Mouse (Mus musculus) G1E (cell line): ENCODE measurements around the gene Pip4k2b. TPM values are rescaled to one million over a fixed set of nuclear protein-coding genes. Genes with fewer than 3 reads are reported as not detected.

Source experiments
- ATAC-seq: 2 replicates; pipeline ENCODE4 v1.8.0; 2016; ENCODE audit warnings: mild to moderate bottlenecking; ENCODE audit not compliant: insufficient number of reproducible peaks, poor library complexity, low FRiP score, severe bottlenecking; ENCODE audit errors: extremely low read depth
- DNase-seq: peaks from one replicate; pipeline ENCODE4 v3.0.0; 2012; ENCODE audit warnings: low spot score
- H3K27me3 ChIP-seq: 2 replicates; pipeline ENCODE4 v1.6.1; 2012; ENCODE audit warnings: mild to moderate bottlenecking, low read length, inconsistent platforms; ENCODE audit not compliant: insufficient read depth
- H3K36me3 ChIP-seq: replicated peaks from 2 replicates; pipeline ENCODE3; 2012; ENCODE audit warnings: mild to moderate bottlenecking, inconsistent platforms
- H3K4me1 ChIP-seq: 2 replicates; pipeline ENCODE4 v1.6.1; 2012; ENCODE audit warnings: low read depth, low read length, inconsistent platforms, mixed read lengths; ENCODE audit not compliant: insufficient read depth
- H3K4me3 ChIP-seq: 2 replicates; pipeline ENCODE4 v1.5.1; 2012; ENCODE audit warnings: low read depth, mild to moderate bottlenecking, inconsistent platforms, low read length, moderate library complexity, mixed read lengths
- H3K9me3 ChIP-seq: replicated peaks from 2 replicates; pipeline ENCODE4 v1.6.1; 2012; ENCODE audit warnings: inconsistent platforms
- CTCF ChIP-seq: IDR thresholded peaks from 2 replicates; pipeline ENCODE4 v1.5.1; 2012; ENCODE audit warnings: low read depth, low read length, inconsistent platforms, mixed read lengths
- GATA1 ChIP-seq: IDR thresholded peaks from 2 replicates; pipeline ENCODE4 v1.6.1; 2012; ENCODE audit warnings: borderline replicate concordance, low read length, inconsistent platforms, mixed read lengths
- GATA2 ChIP-seq: IDR thresholded peaks from 2 replicates; pipeline ENCODE4 v1.6.1; 2012; ENCODE audit warnings: low read depth, low read length, inconsistent platforms, borderline replicate concordance
- POLR2AphosphoS5 ChIP-seq: IDR thresholded peaks from 2 replicates; pipeline ENCODE4 v1.6.1; 2012; ENCODE audit warnings: low read depth, low read length, inconsistent platforms; ENCODE audit not compliant: insufficient replicate concordance
- TAL1 ChIP-seq: conservative IDR thresholded peaks from 2 replicates; pipeline ENCODE4 v1.6.1; 2012; ENCODE audit warnings: low read depth, low read length, inconsistent platforms, mixed read lengths
- polyA plus RNA-seq: library from polyadenylated mRNA; stranded (reverse); fragments of >175 nt; gene quantifications from 2 replicates; pipeline ENCODE4 v1.2.3, GENCODE M21; 2012
- total RNA-seq, 2 experiments: library from RNA; stranded (forward) in 1 of 2; stranded (reverse) in 1 of 2; fragments of 200-1000 nt in 1 of 2; fragments of >200 nt in 1 of 2; fragmentation: Nextera tagmentation in 1 of 2; gene quantifications; 2 replicates each; pipeline ENCODE4 v1.2.3; 2014 to 2017

The Pip4k2b gene
- total and polyA plus RNA-seq, 3 experiments = 16.7 to 25.6 (median 19.6) TPM

DNA sequence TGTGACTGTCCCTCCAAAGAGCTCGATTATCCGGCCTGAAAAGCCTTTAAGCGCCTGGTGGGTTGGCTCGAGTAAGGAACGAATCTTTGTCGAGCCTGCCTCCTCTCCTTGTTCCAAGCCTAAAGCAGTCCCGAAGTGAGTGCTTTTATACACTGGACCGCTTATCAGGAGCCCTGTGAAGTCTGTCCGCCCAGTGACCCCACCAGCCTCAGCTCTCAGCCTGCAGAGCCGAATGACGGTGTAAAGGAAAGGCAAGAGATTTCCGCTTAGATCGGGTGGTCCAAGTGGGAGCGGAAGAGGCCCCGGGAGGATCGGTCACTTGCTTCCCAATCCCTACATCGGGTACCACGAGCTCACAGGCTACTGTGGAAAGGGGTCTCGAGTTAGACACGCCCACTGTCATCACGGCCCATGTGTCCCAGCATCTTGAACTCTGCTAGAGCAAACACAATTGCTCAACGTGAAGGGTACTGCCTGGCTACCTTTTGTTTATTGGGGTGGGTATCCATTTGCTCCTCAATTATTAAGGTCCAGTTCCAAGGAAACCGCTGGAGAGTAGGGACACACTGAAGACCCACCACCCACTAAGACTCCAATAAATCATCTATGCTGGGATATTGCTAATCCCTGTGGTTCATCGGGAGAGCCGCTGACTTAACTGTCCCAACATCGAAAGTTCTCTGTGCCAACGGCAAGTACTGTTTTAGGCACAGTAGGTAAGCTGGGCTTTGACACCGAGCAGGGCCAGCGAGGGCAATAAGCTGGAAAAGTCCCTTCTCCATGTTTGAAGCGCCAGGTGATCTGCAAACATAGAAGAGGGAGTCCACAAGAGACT is 43.5 kb downstream of the Pip4k2b start:
- no peak overlapping the region for H3K4me3 ChIP-seq
- H3K36me3 ChIP-seq = peaks cover 20% of the 10 kb centered on the region
- H3K9me3 ChIP-seq = peaks cover 15% of the 10 kb centered on the region
- no peak for DNase-seq
- ATAC-seq = no peak
- H3K27me3 ChIP-seq = peaks cover 53% of the 10 kb centered on the region
- peaks cover 64% of the 10 kb centered on the region for H3K4me1 ChIP-seq
- no peak for TF ChIP-seq CTCF
- TF ChIP-seq TAL1 = no peak
- TF ChIP-seq GATA1 = no peak
- TF ChIP-seq GATA2 = no peak
- TF ChIP-seq POLR2AphosphoS5 = no peak

DNA sequence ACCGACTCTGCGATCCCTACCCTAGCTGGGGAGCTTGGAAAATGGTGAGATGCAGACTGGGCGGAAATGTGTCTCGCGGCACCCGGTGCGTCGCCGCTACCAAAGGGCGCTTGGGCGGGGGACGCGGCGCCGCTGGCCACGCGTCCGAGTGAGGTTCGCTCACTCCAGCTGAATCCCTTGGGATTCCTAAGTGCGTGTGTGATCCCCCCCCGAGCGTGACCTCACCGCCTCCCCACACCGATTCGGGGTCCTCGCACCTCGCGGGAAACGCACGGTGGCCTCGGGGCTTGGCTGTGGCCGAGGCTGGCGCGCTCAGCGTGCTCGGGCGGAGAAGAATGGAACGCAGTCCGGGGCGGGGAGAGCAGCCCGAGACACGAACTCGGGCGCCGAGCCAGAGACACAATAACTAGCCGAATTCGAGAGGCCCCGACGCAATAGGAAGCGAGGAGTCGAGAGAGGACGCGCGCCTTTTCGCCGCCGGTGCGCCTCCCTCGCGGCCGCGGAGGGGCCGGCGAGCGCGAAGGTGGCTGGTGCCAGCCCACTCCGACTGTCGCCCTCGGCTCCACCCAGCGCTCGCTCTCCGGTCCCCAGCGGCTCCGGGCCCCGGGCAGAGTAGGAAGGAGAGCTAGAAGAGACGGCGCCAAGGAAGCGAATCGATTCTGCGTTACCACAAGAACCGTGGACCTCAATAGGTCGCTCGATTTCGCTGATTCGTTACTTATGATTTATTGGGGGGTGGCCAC is 44.3 kb downstream of the Pip4k2b start, which contains the start of gene Pcgf2:
Gene Pcgf2 (minus strand): TSS at position 495 of the 743 bp plus-strand sequence.
- no peak for ATAC-seq
- DNase-seq = no peak
- Histone ChIP-seq H3K9me3 (peaks cover 15% of the 10 kb centered on the region), H3K4me3 (peak within 1 kb of the TSS; percentile 70), H3K36me3 (peaks cover 14% of the 10 kb centered on the region), H3K4me1 (peaks cover 59% of the 10 kb centered on the region), H3K27me3 (peaks cover 60% of the 10 kb centered on the region)
- no peak for TF ChIP-seq GATA2
- TF ChIP-seq CTCF = no peak
- no peak for TF ChIP-seq TAL1
- no peak for TF ChIP-seq GATA1
- TF ChIP-seq POLR2AphosphoS5 = no peak

DNA sequence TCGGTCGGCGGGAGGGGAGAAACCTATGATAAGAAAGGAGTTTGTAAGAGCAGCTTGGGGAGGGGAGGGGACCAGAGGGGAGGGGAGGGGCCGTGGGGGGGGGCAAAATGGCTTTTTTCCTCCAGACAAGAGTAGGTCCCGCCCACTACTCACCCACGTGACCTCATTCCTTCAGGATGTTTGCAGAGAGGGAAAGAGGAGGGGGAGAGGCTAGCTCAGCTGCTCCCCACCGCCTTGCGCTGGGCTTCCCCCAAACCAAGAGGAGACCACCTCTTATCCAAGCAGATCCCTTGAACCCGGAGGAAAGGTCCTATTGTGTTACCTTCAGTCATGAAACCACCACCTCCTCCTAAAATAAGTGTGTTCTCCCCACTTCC is 44.9 kb downstream of the Pip4k2b start:
- DNase-seq (no peak), ATAC-seq (no peak)
- H3K36me3 ChIP-seq = peaks cover 8% of the 10 kb centered on the region
- TF ChIP-seq GATA1 = no peak
- no peak for TF ChIP-seq CTCF
- no peak for TF ChIP-seq GATA2
- no peak for TF ChIP-seq TAL1
- TF ChIP-seq POLR2AphosphoS5 = no peak
- H3K9me3 ChIP-seq = peaks cover 15% of the 10 kb centered on the region
- H3K27me3 ChIP-seq = peaks cover 66% of the 10 kb centered on the region
- H3K4me1 ChIP-seq = peaks cover 54% of the 10 kb centered on the region
- H3K4me3 ChIP-seq = peak overlapping the region; percentile 70; the same call in 1 of the 2 replicates

DNA sequence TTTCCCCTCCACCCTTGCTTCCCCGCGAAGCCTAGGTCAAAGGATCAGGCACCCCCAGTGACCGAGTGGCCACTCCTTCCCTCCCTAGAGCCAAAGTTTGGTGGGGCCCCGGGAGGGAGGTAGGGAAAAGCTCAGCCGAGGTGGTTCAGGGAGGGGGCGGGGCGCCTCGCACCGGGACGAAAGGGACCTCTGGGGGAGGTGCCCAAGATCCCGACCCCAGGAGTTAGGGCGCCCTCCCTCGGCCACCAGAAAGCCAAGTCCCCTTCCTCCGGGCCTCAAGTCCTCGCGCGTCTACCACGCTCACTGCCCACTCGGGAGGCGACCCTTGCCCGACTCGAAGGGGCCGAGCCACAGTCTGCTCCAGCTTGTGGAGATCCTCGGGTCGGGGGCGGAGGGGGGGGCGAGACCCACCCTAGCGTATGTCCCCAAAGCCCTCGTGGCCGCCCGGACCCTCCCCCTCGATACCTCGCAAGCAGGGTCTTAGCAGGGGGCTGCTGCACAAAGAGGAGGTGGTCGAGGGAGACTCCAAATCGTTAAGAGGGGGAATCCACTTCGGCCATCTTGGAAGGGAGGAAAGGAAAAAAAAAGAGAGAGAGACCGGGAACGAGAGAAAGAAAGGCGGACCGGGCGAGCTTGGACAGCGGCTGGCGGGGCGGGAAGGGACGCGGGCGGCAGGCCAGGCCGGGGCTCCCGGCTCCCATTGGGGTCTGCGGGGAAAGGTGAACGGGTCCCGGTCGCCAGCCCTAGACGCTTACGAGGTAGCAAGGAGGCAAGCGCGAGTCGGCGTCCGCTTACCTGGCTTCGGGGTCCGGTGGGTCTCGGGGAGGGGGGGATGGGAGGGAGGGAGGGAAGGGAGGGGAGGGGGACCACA is 45.5 kb downstream of the Pip4k2b start:
- Histone ChIP-seq H3K27me3 (peaks cover 72% of the 10 kb centered on the region), H3K36me3 (peaks cover 2% of the 10 kb centered on the region), H3K4me1 (peaks cover 48% of the 10 kb centered on the region), H3K9me3 (peaks cover 15% of the 10 kb centered on the region), H3K4me3 (peak overlapping the region; percentile 70)
- DNase-seq (peak; percentile 55), ATAC-seq (no peak)
- TF ChIP-seq CTCF (no peak), GATA1 (no peak), TAL1 (no peak), GATA2 (no peak), POLR2AphosphoS5 (no peak)

DNA sequence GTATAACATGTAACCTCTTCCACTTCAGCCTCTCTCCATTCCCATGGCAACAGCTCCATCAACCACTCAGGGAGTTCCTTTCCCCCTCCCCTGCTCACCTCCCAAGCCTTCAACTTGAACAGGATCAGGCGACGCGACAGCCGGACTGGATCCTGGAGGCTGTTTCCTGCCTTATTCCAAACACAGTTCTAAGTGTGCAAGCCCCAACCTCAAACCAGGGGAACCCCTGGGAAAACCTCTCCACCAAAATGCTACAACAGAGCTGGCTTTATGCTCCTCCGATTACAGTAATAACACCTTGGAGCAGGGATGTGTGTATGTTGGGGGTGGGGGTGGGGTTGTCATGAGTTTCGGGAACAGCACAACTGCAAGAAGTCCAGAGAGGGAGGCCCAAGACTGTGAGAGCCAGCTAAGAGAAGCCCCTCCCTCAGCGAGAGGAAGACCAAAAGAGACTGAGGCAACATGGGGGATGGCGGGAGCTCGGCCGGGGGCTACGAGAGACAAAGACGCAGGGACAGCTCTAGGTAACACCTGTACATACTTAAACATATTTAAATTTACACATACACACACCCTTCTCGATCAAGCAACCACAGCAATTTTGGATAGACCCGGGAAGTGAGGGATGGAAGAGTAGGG is 46.5 kb downstream of the Pip4k2b start:
- Histone ChIP-seq H3K9me3 (peaks cover 15% of the 10 kb centered on the region), H3K27me3 (peaks cover 77% of the 10 kb centered on the region), H3K4me1 (peaks cover 48% of the 10 kb centered on the region), H3K36me3 (no peaks in the 10 kb centered on the region), H3K4me3 (peak overlapping the region; percentile 70; the same call in 1 of the 2 replicates)
- no peak for ATAC-seq
- DNase-seq = no peak
- TF ChIP-seq CTCF = no peak
- no peak for TF ChIP-seq GATA2
- no peak for TF ChIP-seq POLR2AphosphoS5
- TF ChIP-seq TAL1 = no peak
- TF ChIP-seq GATA1 = no peak
